Mouse (Mus musculus) lung, adult 2 months (tissue): ENCODE data around the gene Lgals4. TPM values are rescaled to one million over a fixed set of nuclear protein-coding genes. Genes with fewer than 3 reads are reported as not detected.

Experiments used
- DNase-seq: peaks from one replicate; pipeline ENCODE4 v3.0.0; 2022
- H3K4me1 ChIP-seq: fragments of 200-500 bp; 2 replicates; pipeline ENCODE4 v1.6.1; 2011; ENCODE audit warnings: low read length; ENCODE audit not compliant: control insufficient read depth, insufficient read depth
- H3K4me3 ChIP-seq: fragments of 200-500 bp; replicated peaks from 2 replicates; pipeline ENCODE3; 2011; ENCODE audit warnings: low read depth, mild to moderate bottlenecking, control low read depth, low read length; ENCODE audit errors: extremely low read depth
- CTCF ChIP-seq: fragments of 200-500 bp; IDR thresholded peaks from 2 replicates; pipeline ENCODE4 v1.5.1; 2011; ENCODE audit warnings: mild to moderate bottlenecking, low read length, control low read depth; ENCODE audit not compliant: insufficient read depth
- POLR2A ChIP-seq: fragments of 200-500 bp; IDR thresholded peaks from 2 replicates; pipeline ENCODE4 v1.6.1; 2011; ENCODE audit warnings: low read depth, mild to moderate bottlenecking, control low read depth, low read length, borderline replicate concordance; ENCODE audit errors: extremely low read depth
- WGBS: fragments of 180-500 bp; shearing (Covaris S2); methylation state at CpG from one replicate; pipeline ENCODE4 v1.1.7; 2018; 5-methylcytosine and 5-hydroxymethylcytosine counted together
- polyA plus RNA-seq: library from polyadenylated mRNA; depleted of rRNA; stranded (reverse); fragments of >200 nt; gene quantifications from 2 replicates; pipeline ENCODE4 v1.2.3, GENCODE M21; 2012

Gene Lgals4
- polyA plus RNA-seq, 1 experiment, result 19.0 TPM

- peaks cover 7% of the 10 kb centered on the region for H3K4me1 ChIP-seq
- 29% methylated on average over 2 of the region's 2 CpGs for WGBS
- DNase-seq, result no peak
- H3K4me3 ChIP-seq, result no peak overlapping the region
- TF ChIP-seq CTCF (peak; percentile 19; the same call in 1 of the 2 replicates), POLR2A (no peak)
Measured at GRCm38 (mm10) chr7:28793834-28794233, 39.8 kb upstream of the Lgals4 start.

- Histone ChIP-seq H3K4me3 (no peak overlapping the region), H3K4me1 (peaks cover 7% of the 10 kb centered on the region)
- DNase-seq, result no peak
- TF ChIP-seq CTCF (no peak), POLR2A (no peak)
- WGBS, result 71% methylated on average over 3 of the region's 3 CpGs
Measured at GRCm38 (mm10) chr7:28794496-28794895, 39.2 kb upstream of the Lgals4 start.

- WGBS, result 39% methylated on average over 15 of the region's 15 CpGs
- Histone ChIP-seq H3K4me3 (peak overlapping the region; percentile 54), H3K4me1 (peaks cover 7% of the 10 kb centered on the region)
- DNase-seq, result no peak
- TF ChIP-seq CTCF (no peak), POLR2A (peak; percentile 50; the same call in 1 of the 2 replicates)
Measured at GRCm38 (mm10) chr7:28795832-28796231, 37.8 kb upstream of the Lgals4 start.

- 9% methylated on average over 32 of the region's 32 CpGs for WGBS
- peak; percentile 85 for DNase-seq
- Histone ChIP-seq H3K4me1 (peaks cover 7% of the 10 kb centered on the region), H3K4me3 (peak overlapping the region; percentile 54)
- TF ChIP-seq POLR2A (0 out of 2 replicates have a peak, but pooled peaks have one; percentile 28), CTCF (peak; percentile 93)
Measured at GRCm38 (mm10) chr7:28796562-28796975, 37.1 kb upstream of the Lgals4 start.

GRCm38 (mm10) chr7:28799994-28800393 is 33.7 kb upstream of the Lgals4 start:
- WGBS, result 87% methylated on average over 9 of the region's 9 CpGs
- no peak for DNase-seq
- TF ChIP-seq POLR2A (no peak), CTCF (no peak)
- H3K4me3 ChIP-seq, result no peak overlapping the region
- H3K4me1 ChIP-seq, result peaks cover 25% of the 10 kb centered on the region

GRCm38 (mm10) chr7:28801451-28801850 is 32.2 kb upstream of the Lgals4 start:
- DNase-seq, result no peak

GRCm38 (mm10) chr7:28801901-28802670 is 31.6 kb upstream of the Lgals4 start:
- DNase-seq, result peak; percentile 64
- H3K4me3 ChIP-seq, result no peak overlapping the region
- TF ChIP-seq POLR2A (no peak), CTCF (no peak)
- 17% methylated on average over 10 of the region's 10 CpGs for WGBS
- peaks cover 18% of the 10 kb centered on the region for H3K4me1 ChIP-seq

More at GRCm38 (mm10) chr7:28801451-28801850, 32.2 kb upstream of the Lgals4 start:
- TF ChIP-seq CTCF (no peak), POLR2A (no peak)
- WGBS, result 28% methylated on average over 3 of the region's 3 CpGs
- peaks cover 23% of the 10 kb centered on the region for H3K4me1 ChIP-seq
- no peak overlapping the region for H3K4me3 ChIP-seq

- no peak for DNase-seq
- no peak overlapping the region for H3K4me3 ChIP-seq
- 12% methylated on average over 10 of the region's 10 CpGs for WGBS
Measured at GRCm38 (mm10) chr7:28802846-28803588, 30.6 kb upstream of the Lgals4 start.

GRCm38 (mm10) chr7:28803756-28804155 is 29.9 kb upstream of the Lgals4 start:
- peaks cover 21% of the 10 kb centered on the region for H3K4me1 ChIP-seq
- DNase-seq, result no peak
- WGBS, result 45% methylated on average over 4 of the region's 4 CpGs
- no peak overlapping the region for H3K4me3 ChIP-seq
- no peak for TF ChIP-seq CTCF
- no peak for TF ChIP-seq POLR2A

More at GRCm38 (mm10) chr7:28802846-28803588, 30.6 kb upstream of the Lgals4 start:
- TF ChIP-seq CTCF (no peak), POLR2A (no peak)
- peaks cover 18% of the 10 kb centered on the region for H3K4me1 ChIP-seq

GRCm38 (mm10) chr7:28806869-28807268 is 26.8 kb upstream of the Lgals4 start:
- peaks cover 22% of the 10 kb centered on the region for H3K4me1 ChIP-seq
- no peak for TF ChIP-seq CTCF
- no peak for TF ChIP-seq POLR2A
- no peak overlapping the region for H3K4me3 ChIP-seq
- 53% methylated on average over 4 of the region's 4 CpGs for whole genome bisulfite sequencing
- DNase-seq, result no peak
